Mouse (Mus musculus): ENCODE data around the gene Cavin4.

The Cavin4 gene

DNA sequence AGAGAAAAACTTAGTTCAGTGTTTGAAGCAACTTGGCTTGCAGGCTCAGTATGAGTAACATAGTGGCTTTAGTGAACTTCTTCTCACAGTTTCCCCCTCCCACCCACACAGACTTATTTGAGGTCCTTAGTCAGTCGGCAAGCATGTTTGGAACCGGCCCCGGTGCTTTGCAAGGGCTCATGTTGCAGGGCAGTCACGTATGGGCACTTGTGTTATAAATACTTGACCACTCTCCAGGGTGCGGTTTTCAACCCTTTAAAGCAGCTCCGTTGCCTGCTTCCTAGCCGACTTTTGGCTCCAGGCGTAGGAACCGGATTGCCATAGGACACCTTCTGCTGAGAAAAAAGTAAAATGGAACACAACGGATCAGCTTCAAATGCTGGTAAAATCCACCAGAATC lies at the start of gene Cavin4:
Gene Cavin4 (plus strand): TSS at position 244 of the 400 bp plus-strand sequence.
- DNase-seq (ENCODE audit: extremely low read depth, low read depth): no peak

DNA sequence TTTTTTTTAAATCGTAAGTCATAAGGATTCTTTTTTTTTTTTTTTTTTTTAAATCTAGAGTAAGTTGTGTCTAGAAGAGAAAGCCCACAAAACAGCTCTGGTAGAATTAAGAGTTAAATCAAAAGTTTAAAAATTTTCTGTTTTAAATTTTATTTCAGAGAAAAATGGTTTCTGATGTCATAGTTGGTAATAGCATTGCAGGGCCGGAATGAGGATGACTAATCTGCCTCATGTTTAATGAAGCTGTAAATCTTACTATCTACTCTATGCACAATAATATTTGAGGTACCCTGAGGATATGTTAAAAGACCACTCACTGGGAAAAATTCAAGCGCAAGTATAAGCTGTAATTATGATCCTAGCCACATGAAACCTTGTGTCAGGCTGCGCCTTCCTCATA lies 47.8 kb upstream of the Cavin4 start:
- no peak for DNase-seq (ENCODE audit: extremely low read depth, low read depth)

DNA sequence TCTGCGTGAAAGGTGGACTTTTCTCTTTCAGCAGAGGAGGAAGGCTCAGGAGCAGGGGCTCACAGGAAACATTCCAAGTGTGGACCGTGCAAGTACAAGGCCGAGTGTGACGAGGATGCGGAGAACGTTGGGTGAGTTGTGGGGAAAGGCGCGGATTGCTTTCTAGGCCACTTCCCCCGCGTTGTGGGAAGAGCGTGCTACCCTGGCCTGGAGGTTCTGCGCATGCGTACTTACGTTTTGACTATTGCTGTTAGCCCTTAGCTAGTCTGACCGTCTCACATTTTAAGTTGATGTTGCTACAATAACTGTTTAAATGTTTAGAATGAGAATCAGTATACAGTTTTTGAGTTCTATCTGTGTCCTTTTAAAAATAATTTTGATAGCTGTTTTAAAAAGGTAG lies 46.1 kb upstream of the Cavin4 start:
- DNase-seq (ENCODE audit: extremely low read depth, low read depth): no peak

DNA sequence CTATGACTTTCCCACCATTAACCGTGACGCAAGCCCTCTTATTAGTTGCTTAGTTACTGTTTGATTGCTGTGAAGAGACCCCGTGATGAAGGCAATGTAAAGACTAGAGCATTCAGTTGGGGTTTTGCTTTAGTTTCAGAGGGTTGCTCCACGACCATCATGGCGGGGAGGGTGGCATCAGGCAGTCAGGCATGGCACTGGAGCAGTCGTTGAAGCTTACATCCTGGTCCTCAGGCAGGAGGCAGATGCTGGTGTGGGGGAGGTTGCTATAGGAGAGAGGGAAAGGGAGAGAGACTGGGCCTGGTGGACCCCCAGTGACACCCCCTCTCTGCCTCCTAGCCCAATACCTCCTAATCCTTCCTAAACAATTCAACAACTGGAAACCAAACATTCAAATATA lies 43.2 kb upstream of the Cavin4 start:
- no peak for DNase-seq (ENCODE audit: extremely low read depth, low read depth)

DNA sequence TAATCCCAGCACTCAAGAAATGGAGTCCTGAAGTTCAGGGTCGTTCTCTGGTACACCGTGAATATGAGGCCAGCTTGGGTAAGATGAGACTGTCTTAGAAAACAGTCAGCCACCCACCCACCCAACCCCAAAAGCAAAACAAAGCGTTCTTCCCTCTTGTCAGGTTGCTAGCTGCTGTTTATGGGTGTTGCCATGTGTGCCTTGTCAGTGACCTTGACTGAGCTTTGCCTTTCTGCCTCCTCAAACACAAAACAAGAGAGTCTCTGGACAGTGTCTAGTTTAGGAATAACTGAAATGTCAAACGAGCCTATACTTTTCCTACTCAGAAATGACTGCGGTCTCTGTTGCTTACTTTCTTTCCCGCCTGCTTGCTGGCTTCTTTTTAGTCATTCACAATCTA lies 41.1 kb upstream of the Cavin4 start:
- DNase-seq (ENCODE audit: extremely low read depth, low read depth): no peak

DNA sequence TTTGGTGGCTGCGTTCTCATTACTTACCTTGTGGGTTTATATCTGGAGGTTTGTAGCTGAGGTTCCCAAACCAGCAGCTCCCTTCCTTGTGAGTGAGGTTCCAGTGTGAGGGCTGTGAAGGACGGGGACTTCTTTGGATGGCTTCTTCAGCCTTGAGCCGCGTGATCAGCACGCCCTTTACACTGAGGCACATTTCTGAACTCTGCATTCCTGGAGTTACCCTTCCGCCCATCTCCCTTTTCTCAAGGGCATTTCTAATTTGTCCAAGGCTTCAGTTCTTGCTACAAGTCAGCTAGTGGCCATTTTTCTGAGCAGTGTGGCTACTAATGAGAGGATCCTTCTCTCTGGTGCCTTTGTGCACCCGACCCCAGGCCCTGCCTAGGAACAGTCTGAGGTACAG lies 40.4 kb upstream of the Cavin4 start:
- DNase-seq (ENCODE audit: extremely low read depth, low read depth): no peak

DNA sequence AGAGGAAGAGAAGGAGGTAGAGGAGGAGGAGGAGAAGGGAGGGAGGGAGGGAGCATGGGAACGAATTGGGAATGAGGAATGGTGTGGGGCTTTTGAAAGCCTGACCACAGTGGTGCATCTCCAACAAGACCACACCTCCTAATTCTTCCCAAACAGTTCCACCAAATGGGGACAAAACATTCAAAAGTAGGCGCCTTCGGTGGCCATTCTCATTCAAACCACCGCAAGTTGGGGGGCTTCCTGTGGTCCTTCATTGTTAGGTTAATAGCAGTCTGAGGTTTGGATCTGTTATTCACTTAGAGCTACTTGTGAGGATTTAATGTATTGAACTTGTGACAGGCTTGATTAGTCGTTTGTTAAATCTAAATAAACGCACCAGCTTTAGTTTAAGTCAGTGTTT lies 38.4 kb upstream of the Cavin4 start:
- DNase-seq (ENCODE audit: extremely low read depth, low read depth): no peak

DNA sequence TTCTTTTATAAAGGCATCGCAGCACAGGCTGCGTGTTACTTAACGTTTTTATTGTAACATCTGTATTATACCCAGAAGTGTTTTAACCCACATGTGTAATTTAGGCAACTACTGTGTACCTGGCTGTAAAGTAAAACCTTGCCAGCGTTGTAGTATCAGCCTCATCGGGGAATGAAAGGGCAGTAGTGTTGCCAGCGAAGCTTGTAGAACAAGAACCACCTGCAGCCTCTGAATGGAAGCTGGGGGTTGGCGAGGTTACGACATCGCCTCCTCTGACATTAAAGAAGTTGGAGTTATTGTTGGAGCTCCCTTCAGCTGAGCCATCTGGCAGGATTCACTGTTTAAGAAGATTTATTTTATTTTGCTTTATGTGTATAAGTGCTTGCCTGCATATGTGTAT lies 37.5 kb upstream of the Cavin4 start:
- DNase-seq (ENCODE audit: extremely low read depth, low read depth): no peak

DNA sequence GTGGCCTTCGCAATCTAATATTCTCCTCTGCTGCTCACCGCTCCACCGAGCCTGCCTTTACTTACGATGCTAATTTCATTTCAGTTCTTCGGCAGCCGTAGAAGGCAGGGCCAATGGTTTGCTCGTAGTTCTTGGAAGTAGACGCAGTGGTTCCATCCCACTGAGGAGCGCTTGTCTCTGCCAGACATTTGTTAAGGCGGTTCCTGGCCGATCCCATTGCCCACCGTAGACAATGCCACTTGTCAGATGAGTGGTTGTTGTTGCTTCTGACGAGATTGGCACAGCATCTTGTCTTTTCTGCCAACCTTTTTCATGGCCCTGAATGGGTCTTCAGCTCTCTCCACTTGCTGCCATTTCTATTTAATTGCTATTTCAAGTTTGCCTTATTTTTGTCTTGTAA lies 33.9 kb upstream of the Cavin4 start:
- no peak for DNase-seq (ENCODE audit: extremely low read depth, low read depth)

DNA sequence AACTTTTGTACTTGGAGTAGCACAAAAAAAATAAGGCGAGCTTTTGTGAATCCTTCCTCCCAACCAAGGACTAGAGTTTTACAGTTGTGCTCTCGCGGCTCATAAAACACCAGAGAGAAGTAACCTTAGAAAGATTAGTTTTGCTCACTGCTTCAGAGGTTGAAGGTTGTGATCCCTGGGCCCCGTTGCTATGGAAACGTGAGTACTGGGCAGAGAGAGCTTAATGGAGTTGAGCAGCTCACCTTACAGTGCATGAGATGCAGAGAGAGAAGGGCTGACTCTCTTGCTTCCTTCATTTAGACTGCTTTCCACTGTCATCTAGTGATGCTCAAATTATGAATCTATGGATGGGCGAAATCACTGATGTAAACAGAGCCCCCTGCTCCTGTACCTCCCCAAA lies 29.8 kb upstream of the Cavin4 start:
- no peak for DNase-seq (ENCODE audit: extremely low read depth, low read depth)

DNA sequence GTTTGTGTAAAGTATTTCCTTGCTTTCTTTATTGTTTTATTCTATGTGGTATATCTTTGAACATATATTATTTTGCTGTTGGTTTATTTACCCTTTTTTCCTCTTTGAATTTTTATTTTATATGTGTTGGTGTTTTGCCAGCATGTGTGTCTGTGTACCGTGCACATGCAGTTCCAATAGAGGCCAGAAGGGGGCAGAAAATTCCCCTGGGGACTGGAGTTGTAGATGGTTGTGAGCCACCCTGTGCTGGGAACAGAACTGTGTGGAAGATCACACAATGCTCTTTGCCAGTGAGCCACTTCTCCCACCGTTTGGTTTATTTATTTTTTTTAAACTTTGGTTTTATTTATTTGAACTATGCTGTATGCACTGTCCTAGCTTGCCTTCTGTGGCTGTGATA lies 29.3 kb upstream of the Cavin4 start:
- no peak for DNase-seq (ENCODE audit: extremely low read depth, low read depth)

DNA sequence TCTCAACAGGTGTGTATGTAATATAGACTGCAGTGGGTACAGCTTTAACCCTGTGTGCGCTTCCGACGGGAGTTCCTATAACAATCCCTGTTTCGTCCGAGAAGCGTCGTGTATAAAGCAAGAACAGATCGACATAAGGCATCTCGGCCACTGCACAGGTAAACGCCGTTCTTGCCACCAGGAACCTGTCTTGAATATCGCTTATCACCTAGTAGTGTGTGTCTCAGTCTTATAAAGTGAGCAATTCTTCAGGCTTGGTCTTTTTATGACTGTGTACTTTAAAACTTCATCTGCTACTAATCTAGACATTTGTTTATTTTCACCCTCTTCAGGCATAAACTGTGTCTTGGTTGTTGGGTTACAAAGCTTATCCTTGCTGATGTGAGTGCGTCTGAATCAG lies 26.5 kb upstream of the Cavin4 start:
- DNase-seq (ENCODE audit: extremely low read depth, low read depth): no peak

DNA sequence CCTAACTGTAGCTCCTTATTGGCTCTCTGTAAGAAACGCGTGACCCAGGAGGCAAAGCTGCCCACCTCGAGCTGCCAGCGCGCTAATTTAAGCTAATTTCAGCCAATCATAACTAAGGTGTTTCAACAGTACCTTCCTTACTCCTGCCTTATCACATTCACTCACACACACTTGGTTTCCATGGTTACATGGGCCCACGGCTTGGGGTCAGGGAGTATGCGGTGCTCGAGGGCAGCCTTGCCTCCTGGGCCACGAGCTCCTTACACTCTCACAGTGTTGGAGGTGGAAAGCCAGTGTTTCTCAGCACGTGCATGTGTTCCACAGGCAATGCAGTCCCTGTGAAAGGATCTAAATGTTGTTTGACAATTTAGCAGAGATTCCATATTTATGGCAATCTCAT lies 25.2 kb upstream of the Cavin4 start:
- DNase-seq (ENCODE audit: extremely low read depth, low read depth): no peak

DNA sequence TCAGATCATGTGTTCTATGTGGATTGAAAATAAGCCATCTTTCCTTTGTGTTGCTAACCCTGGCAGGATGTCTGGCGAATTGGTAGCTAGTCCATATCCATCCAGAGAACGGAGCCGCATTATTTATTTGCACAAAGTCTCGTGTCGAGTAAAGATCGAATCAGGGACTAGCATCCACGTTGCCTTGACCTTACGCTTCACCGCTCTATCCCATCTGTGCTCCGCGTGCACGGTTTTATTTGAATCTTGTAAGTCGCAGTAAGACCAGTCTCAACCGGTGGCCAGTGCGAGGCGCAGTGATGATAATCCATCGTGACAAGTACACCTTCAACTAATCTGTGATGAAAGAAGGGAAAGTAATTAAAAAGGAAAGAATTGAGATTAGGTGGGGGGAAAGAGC lies 23.8 kb upstream of the Cavin4 start:
- no peak for DNase-seq (ENCODE audit: extremely low read depth, low read depth)

DNA sequence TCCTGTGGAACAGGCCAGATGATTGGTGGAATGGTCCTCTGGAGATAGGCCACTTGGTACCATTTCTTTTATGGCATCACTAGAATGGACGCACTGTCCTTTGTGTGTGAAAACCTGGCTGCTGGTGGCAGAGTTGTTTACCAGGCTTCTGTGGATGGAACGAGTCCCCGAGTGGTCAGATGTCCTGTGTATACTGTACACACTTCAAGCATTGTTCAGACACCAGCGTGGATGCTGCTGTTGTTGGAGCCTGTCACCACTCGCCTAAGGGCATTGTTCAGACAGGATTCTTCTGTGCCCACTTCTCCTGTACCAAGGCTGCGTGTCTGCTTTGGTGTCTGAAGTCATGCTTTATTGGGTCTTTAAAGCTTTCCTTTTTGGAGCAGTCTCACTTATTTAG lies 19.5 kb upstream of the Cavin4 start:
- DNase-seq (ENCODE audit: extremely low read depth, low read depth): no peak

DNA sequence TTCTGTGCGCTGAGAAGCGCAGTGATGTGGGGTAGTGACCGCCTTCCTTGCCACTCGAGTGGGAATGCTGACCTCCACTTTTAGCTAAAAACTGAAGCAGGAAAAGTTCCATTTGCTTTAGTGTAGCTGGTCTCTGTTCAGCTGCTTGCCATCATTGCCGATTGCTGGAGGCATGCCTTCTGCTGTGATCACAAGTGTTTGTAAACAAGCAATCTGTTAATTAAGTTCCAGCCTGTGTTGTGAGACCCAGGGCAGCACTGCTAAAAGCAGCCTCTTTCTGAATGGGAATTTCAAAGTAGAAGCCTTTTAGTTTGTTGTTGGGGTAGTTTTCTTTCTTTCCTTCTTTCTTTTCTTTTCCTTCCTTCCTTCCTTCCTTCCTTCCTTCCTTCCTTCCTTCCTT lies 17.2 kb upstream of the Cavin4 start:
- no peak for DNase-seq (ENCODE audit: extremely low read depth, low read depth)

DNA sequence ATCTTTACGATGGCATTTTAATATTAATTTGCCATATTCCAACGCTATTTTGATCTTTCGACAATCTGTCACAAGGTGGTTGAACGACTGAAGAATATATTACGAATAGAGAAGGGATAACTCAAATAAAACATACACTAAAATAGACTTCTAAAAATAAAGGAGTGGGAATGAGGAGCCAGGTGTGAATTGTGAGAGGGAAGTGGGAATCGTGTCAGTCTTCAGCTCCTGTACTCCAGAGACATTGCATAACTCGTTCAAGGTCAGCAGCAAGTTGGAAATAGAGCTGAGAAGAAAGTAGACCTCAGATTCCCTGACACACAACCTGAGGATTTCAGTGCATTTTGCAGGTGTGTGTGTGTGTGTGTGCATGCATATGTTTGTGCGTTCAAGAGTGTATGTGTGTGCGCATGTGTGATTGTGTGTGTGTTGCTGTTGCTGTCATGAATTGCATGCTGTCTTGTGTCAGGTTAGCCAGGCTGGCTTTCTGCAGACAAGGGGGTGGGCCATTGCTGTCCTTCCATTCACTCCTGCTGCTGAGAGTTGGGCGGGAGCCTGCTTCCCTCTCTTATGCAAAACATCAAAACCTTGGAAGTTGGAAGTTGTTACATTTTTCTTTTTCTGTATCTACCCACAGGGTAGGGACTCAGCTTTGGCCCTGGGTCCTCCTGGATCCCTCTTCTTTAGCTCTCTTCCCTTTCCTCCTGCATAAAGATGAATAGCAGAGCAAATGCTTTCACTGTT lies 12.5 kb upstream of the Cavin4 start:
- DNase-seq (ENCODE audit: extremely low read depth, low read depth): no peak

DNA sequence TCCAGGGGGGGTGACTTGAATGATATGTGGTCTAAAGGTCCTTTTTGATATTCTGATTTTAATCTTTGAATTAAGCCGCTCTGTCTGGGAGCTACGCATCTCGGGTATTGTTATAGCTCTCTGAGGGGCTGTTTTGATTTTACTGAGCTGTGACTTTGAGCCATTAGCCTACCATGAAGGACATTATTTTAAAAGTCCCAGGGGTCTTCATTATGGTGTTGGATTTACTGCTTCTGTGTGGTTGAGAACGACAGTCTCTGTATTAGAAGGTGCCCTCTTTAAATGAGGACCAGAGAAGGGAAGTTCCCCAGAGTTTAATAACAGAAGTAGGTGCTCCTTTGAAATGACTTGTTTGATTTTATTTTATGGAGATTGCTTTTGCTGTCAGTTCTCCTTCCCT lies 9.2 kb upstream of the Cavin4 start:
- DNase-seq (ENCODE audit: extremely low read depth, low read depth): no peak

DNA sequence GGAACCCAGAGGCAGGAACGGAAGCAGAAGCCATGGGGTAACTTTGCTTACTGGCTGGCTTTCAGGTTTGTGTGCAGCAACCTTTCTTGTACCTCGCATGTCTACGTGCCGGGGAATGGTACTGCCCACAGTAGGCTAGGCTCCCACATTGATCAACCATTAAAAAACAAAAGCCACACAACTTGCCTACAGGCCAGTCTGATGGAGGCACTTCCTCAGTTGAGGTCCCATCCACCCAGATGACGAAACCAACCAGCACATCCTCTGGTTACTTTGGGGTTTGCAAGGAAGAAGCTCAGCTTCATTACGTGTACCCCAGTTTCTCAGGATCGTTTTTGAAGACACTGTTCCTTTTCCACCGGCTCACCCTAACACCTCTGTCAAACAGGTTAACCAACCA lies 6.8 kb upstream of the Cavin4 start:
- no peak for DNase-seq (ENCODE audit: extremely low read depth, low read depth)

DNA sequence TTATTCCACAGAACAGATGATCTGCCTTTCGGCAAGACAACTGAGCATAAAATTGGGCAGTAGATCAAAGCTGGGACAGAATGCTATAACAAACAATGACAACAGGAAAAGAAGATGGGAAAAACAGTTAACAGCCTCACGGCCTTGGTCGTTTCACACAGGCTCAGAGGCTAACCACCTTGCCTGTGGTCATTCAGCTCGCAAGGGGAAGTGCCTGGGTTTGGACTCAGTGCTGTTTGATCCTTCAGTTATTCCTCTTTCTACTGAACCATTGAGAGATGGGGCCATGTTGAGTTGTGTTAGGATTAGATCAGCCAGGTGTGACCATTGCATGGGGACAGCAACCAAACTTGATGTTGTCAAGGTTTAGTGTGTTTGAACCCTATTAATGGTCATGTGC lies 3.2 kb upstream of the Cavin4 start:
- no peak for DNase-seq (ENCODE audit: extremely low read depth, low read depth)

DNA sequence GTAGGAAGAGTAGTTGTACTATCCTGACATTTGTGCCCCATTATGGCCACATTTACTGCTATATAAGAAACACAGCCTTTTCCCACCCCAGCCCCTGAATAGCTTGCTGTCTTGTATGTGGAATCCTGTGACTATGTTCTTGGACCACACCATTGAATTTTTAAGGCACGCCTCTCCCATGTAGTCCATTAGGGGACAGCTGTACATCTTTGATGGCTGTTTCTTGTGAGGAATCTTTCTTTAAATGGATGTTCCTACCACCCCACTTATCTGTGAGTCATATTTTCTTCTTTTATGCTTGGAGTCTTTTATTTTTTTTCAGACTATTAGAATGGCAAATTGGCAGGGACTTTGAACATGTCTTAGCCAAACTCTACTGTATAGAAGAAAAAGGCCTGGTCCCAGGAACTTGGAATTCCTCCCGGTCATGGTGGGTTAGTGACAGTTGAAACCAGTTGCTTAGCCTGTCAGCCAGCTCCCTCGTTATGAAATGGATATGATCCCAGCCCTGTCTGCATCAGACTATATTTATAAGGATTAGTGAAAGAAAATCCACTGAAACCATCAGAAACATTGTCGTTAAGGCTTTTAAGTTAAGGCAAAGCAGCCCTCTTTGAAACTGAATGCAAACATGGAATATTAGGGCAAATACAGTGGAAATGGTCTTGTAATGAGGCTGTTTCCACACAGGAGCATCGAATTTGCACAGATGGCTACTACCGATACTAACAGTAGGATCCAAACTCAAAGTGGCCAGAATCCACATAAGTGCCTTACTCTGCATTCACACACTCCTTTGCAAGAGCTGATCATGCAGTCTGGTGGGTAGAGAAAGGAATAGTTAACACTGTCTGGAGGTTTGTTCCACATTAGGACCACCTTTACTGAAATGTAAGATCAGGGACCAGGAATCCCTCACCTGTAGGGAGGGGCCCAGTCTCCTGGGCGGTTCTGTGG lies 2.4 kb upstream of the Cavin4 start:
- DNase-seq (ENCODE audit: extremely low read depth, low read depth): no peak

DNA sequence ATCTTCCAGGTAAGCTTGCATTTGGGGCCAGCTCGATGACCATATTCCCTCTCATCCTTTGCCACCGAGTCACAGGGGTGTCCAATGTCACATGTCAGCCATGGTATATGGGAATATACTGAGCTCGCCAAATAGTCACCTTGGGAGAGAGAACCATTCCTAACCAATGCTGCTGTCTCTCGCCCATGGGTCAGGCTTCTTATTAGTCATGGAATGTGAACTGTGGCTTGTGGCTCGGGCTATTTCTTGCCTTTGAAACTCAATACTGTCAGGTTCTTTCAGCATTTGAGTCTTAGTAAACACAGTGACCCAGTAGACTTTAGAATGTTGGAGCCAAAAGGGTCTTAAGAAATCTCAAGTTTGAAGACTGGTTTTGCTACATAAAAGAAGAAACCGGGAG lies 707 bp downstream of the Cavin4 start:
- no peak for DNase-seq (ENCODE audit: extremely low read depth, low read depth)

DNA sequence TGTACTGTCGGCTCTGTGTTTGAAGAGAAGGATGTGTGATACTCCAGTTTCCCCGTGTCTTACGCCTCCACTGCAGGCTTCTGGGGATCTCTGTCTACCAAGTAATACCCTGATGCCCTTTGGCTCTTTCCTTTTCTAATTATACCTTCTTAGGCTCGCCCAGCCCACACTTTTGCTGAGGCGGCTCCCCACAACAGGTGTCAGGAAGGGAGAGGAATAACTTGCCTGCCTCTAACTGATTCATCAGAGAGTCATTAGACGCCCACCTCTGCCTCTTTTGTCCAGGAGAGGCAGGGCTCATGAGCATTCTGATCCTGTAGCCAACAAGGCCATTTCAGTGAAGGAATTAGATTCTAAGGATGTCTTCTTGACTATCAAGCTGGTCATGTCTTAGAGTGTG lies 4.0 kb downstream of the Cavin4 start:
- no peak for DNase-seq (ENCODE audit: extremely low read depth, low read depth)

Data from MEL-GATA-1-ER (cell line).